Comparison of ENCODE assay signal across 9 mouse cellular contexts in the genomic region with DNA sequence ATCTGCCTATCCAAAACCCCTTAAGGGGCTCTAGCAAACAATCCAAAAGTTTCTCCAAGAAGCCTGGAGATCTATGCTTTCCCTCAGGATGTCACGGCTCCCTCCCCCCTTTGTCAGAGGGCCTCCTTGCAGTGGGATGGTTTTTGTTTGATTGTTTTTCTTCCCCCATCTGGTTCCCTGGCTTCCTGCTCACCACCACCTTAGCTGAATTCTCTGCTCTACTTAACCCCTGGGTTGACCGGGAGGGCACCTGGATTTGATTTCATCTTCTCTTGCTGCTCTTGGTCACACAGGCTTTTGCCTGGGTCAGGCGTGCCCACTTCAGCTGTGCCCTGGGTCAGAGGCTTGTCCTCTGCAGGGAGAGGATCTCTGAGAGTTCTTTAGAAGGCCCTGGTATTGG.
"Had no signal": no experiment of that assay in that cellular context is flagged by ENCODE, and none has a peak within 500 bp of the region (broad histone marks: within the 10 kb centered on the region; RNA-seq: fewer than 3 reads in every experiment).

No protein-coding gene starts in this region.

- H3K27me3 ChIP-seq: limb, embryonic 13.5 days had no signal

- DNase-seq: kidney, postnatal 10 days; kidney, postnatal 4 days; left cerebral cortex, postnatal 4 days; right cerebral cortex, adult 18-20 months; right cerebral cortex, postnatal 25 days; thymus, postnatal 36 days had no signal

- H3K4me2 ChIP-seq: limb, embryonic 13.5 days had no signal

- H3K27ac ChIP-seq: layer of hippocampus, adult 2 months; limb, embryonic 13.5 days; liver, embryonic 14.5 days had no signal

- H3K36me3 ChIP-seq: limb, embryonic 13.5 days had no signal

- H3K9me3 ChIP-seq: limb, embryonic 13.5 days had no signal

- H3K4me3 ChIP-seq: layer of hippocampus, adult 2 months; limb, embryonic 13.5 days had no signal

- H3K9ac ChIP-seq: limb, embryonic 13.5 days; liver, embryonic 14.5 days had no signal
